Mouse (Mus musculus) bone marrow, adult 2 months (tissue): ENCODE data around the gene Hspb7. TPM values are rescaled to one million over a fixed set of nuclear protein-coding genes. Genes with fewer than 3 reads are reported as not detected.

ENCODE experiments used
- H3K27ac ChIP-seq: fragments of 200-500 bp; 2 replicates; pipeline ENCODE4 v1.5.1; 2012; ENCODE audit warnings: low read depth, mild to moderate bottlenecking, control low read depth, inconsistent platforms, low read length; ENCODE audit not compliant: control insufficient read depth, poor library complexity, insufficient read depth
- H3K4me1 ChIP-seq: fragments of 200-500 bp; 2 replicates; pipeline ENCODE4 v1.6.1; 2011; ENCODE audit warnings: low read length; ENCODE audit not compliant: control insufficient read depth, insufficient read depth
- H3K4me3 ChIP-seq: fragments of 200-500 bp; replicated peaks from 2 replicates; pipeline ENCODE3; 2011; ENCODE audit warnings: mild to moderate bottlenecking, low read depth, low read length, control low read depth; ENCODE audit not compliant: control insufficient read depth
- CTCF ChIP-seq: fragments of 200-500 bp; IDR thresholded peaks from 2 replicates; pipeline ENCODE4 v1.5.1; 2011; ENCODE audit warnings: low read length, control low read depth; ENCODE audit not compliant: control insufficient read depth, insufficient read depth
- POLR2A ChIP-seq: fragments of 200-500 bp; IDR thresholded peaks from 2 replicates; pipeline ENCODE4 v1.6.1; 2011; ENCODE audit warnings: low read depth, mild to moderate bottlenecking, control low read depth, low read length, borderline replicate concordance; ENCODE audit not compliant: control insufficient read depth
- WGBS: fragments of 180-500 bp; shearing (Covaris S2); methylation state at CpG from one replicate; pipeline ENCODE4 v1.1.7; 2018; 5-methylcytosine and 5-hydroxymethylcytosine counted together
- polyA plus RNA-seq: library from polyadenylated mRNA; stranded (reverse); fragments of >200 nt; gene quantifications from 2 replicates; pipeline ENCODE4 v1.2.4, GENCODE M21; 2011; ENCODE audit warnings: low replicate concordance; ENCODE audit not compliant: missing spikeins, insufficient read depth, insufficient read length

The Hspb7 gene
- 0.34 and 0.72 TPM in 2 replicates for polyA plus RNA-seq

DNA sequence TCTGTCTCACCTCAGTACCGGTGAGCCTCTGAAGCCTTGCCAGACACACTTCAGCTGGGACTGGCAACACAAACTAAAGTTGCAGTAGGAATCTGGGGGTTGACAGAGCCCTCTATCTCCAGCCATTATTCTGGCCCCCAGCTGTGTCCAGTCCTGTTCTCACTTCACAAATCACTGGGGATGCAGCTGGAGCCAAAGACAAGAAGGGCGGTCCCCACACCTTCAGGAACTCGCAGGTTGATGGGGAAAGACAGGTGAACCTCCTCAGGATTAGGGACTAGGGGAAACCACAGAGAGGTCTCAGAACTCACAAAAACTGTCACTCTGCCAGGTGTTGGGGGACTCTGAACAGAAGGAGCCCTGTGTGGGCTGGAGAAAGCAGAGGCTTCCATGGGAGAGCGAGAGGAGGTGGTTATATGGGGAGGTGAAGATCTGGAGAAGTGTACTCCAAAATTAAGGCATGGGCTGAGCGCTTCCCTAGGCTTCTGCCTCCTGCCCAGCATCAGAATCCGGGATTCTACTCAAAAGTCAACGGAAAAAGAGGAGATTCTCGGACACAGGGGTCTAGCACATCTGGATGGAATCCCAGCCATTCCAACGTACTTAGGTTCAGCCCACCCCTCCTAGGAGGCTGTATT is at the start of gene Hspb7:
Gene Hspb7, plus strand, starts transcription at position 588 of the 638 bp plus-strand sequence.
- WGBS, result 65% methylated on average over 9 of the region's 9 CpGs
- Histone ChIP-seq H3K27ac (no peak within 1 kb of the TSS), H3K4me1 (peaks cover 1% of the 10 kb centered on the region; the same call in 1 of the 2 replicates), H3K4me3 (no peak within 1 kb of the TSS)
- TF ChIP-seq POLR2A (no peak), CTCF (no peak)

- Histone ChIP-seq H3K4me1 (no peaks in the 10 kb centered on the region), H3K27ac (no peak overlapping the region), H3K4me3 (no peak overlapping the region)
- TF ChIP-seq POLR2A (no peak), CTCF (no peak)
- 84% methylated on average over 5 of the region's 5 CpGs for WGBS
Measured at GRCm38 (mm10) chr4:141372426-141372825, 48.2 kb upstream of the Hspb7 start.

- no peak overlapping the region for H3K4me3 ChIP-seq
- H3K27ac ChIP-seq, result no peak overlapping the region
- whole genome bisulfite sequencing, result 68% methylated on average over 8 of the region's 8 CpGs
- H3K4me1 ChIP-seq, result no peaks in the 10 kb centered on the region
- TF ChIP-seq POLR2A (no peak), CTCF (no peak)
Measured at GRCm38 (mm10) chr4:141379674-141380073, 40.9 kb upstream of the Hspb7 start.

- WGBS, result 2% methylated on average over 25 of the region's 25 CpGs
- H3K4me3 ChIP-seq, result no peak overlapping the region
- TF ChIP-seq POLR2A (no peak; the same call in 1 of the 2 replicates), CTCF (no peak)
- H3K27ac ChIP-seq, result no peak overlapping the region
- no peaks in the 10 kb centered on the region for H3K4me1 ChIP-seq
Measured at GRCm38 (mm10) chr4:141382406-141382805, 38.2 kb upstream of the Hspb7 start.

DNA sequence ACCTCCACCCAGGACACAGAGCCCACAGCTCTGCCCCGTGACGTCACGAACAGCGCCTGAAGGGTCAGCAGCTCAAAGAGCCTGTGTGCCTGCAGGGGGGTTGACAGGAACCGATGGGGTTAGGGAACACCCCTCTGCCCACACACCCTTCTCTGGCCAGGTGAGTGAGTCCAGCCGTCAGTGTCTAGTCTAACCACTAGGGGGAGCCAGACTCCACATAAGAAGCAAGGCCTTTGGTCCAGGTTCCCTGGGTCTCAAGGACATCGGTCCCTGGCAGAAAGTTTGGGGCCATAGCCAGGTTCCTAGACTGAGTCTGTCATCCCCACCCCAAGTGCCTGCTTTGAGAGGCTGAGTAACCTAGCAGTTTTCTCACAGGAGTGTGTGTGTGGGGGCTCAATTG is 35.3 kb upstream of the Hspb7 start:
- TF ChIP-seq POLR2A (no peak), CTCF (peak; percentile 95)
- no peak overlapping the region for H3K4me3 ChIP-seq
- H3K4me1 ChIP-seq, result no peaks in the 10 kb centered on the region
- under 1% methylated on average over 7 of the region's 7 CpGs for WGBS
- H3K27ac ChIP-seq, result no peak overlapping the region

DNA sequence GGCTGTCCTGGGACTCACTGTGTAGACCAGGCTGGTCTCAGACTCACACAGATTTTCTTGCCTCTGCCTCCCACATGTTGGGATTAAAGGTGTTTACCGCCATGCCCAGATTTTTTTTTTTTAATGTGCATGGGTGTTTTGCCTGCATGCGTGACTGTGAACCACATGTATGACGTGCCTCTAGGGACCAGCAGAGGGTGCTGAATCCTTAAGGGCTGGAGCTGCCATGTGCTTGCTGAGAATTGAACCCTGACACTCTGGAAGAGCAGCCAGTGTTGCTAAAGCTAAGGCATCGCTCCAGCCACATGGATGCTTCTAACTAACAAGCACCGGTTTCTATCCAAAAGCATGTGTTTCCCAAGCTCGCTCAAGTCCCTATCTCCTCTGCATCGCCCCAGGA is 34.4 kb upstream of the Hspb7 start:
- H3K27ac ChIP-seq, result no peak overlapping the region
- no peaks in the 10 kb centered on the region for H3K4me1 ChIP-seq
- no peak for TF ChIP-seq CTCF
- TF ChIP-seq POLR2A, result no peak
- no peak overlapping the region for H3K4me3 ChIP-seq
- WGBS, result 72% methylated on average over 7 of the region's 7 CpGs

- H3K27ac ChIP-seq, result no peak overlapping the region
- H3K4me3 ChIP-seq, result no peak overlapping the region
- TF ChIP-seq POLR2A (no peak), CTCF (peak; percentile 81)
- WGBS, result 18% methylated on average over 5 of the region's 5 CpGs
- H3K4me1 ChIP-seq, result no peaks in the 10 kb centered on the region
Measured at GRCm38 (mm10) chr4:141387093-141387784, 33.3 kb upstream of the Hspb7 start.

DNA sequence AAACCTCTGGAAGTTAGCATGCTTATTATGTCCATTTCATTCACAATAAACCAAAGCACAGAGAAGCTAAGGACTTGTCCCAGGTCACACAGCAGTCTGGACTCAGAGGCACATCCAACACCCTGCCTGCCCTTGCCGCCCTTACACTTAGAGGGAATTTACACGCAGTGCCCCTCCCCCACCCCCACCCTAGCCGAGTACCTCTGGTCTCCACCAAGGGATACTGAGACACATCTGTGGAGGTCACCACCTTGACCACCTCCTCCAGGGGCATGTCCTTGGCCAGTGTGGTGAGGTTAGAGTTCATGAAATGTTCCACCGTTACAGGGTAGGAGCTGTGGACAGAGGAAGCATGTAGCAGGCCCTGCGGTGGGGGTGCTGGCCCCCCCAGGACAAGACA is 32.6 kb upstream of the Hspb7 start:
- 66% methylated on average over 5 of the region's 5 CpGs for WGBS
- no peak overlapping the region for H3K4me3 ChIP-seq
- no peak overlapping the region for H3K27ac ChIP-seq
- TF ChIP-seq POLR2A (no peak), CTCF (no peak)
- no peaks in the 10 kb centered on the region for H3K4me1 ChIP-seq
